Mouse (Mus musculus): Measurements from ENCODE around the gene Adrm1. TPM values are rescaled to one million over a fixed set of nuclear protein-coding genes. Genes with fewer than 3 reads are reported as not detected.

Gene Adrm1
- polyA plus RNA-seq, 1 experiment, result 62.1 TPM

GRCm38 (mm10) chr2:180214352-180214978 lies 43.2 kb downstream of the Adrm1 start:
- peaks cover 4% of the 10 kb centered on the region; the same call in 1 of the 2 replicates for H3K4me1 ChIP-seq (ENCODE audit: control insufficient read depth, insufficient read depth, low read length)
- H3K4me3 ChIP-seq (ENCODE audit: insufficient read depth, low read length), result no peak overlapping the region
- TF ChIP-seq CTCF (IDR thresholded peaks at IDR 0.05; ENCODE audit: low read depth, low read length) (no peak), POLR2A (IDR thresholded peaks at IDR 0.05; ENCODE audit: borderline replicate concordance, low read depth, low read length) (no peak)
- H3K27ac ChIP-seq (ENCODE audit: insufficient read depth, low read depth, low read length), result no peak overlapping the region

- Histone ChIP-seq H3K27ac (ENCODE audit: insufficient read depth, low read depth, low read length) (no peak overlapping the region), H3K4me3 (ENCODE audit: insufficient read depth, low read length) (no peak overlapping the region), H3K4me1 (ENCODE audit: control insufficient read depth, insufficient read depth, low read length) (peaks cover 4% of the 10 kb centered on the region; the same call in 1 of the 2 replicates)
- no peak for TF ChIP-seq POLR2A (IDR thresholded peaks at IDR 0.05; ENCODE audit: borderline replicate concordance, low read depth, low read length)
- TF ChIP-seq CTCF (IDR thresholded peaks at IDR 0.05; ENCODE audit: low read depth, low read length), result no peak
These were observed 43.8 kb downstream of the Adrm1 start for GRCm38 (mm10) chr2:180215011-180215461.

- peaks cover 4% of the 10 kb centered on the region; the same call in 1 of the 2 replicates for H3K4me1 ChIP-seq (ENCODE audit: control insufficient read depth, insufficient read depth, low read length)
- no peak for TF ChIP-seq CTCF (IDR thresholded peaks at IDR 0.05; ENCODE audit: low read depth, low read length)
- H3K4me3 ChIP-seq (ENCODE audit: insufficient read depth, low read length), result no peak overlapping the region
- H3K27ac ChIP-seq (ENCODE audit: insufficient read depth, low read depth, low read length), result no peak overlapping the region
These were observed 44.7 kb downstream of the Adrm1 start for GRCm38 (mm10) chr2:180215951-180216350.

GRCm38 (mm10) chr2:180216921-180217320 lies 45.6 kb downstream of the Adrm1 start:
- Histone ChIP-seq H3K27ac (ENCODE audit: insufficient read depth, low read depth, low read length) (no peak overlapping the region), H3K4me3 (ENCODE audit: insufficient read depth, low read length) (no peak overlapping the region), H3K4me1 (ENCODE audit: control insufficient read depth, insufficient read depth, low read length) (peaks cover 4% of the 10 kb centered on the region; the same call in 1 of the 2 replicates)
- no peak for TF ChIP-seq CTCF (IDR thresholded peaks at IDR 0.05; ENCODE audit: low read depth, low read length)

- no peak overlapping the region for H3K4me3 ChIP-seq (ENCODE audit: insufficient read depth, low read length)
- no peak for TF ChIP-seq CTCF (IDR thresholded peaks at IDR 0.05; ENCODE audit: low read depth, low read length)
- TF ChIP-seq POLR2A (IDR thresholded peaks at IDR 0.05; ENCODE audit: borderline replicate concordance, low read depth, low read length), result no peak
- H3K4me1 ChIP-seq (ENCODE audit: control insufficient read depth, insufficient read depth, low read length), result peaks cover 4% of the 10 kb centered on the region; the same call in 1 of the 2 replicates
- no peak overlapping the region for H3K27ac ChIP-seq (ENCODE audit: insufficient read depth, low read depth, low read length)
These were observed 46.3 kb downstream of the Adrm1 start for GRCm38 (mm10) chr2:180217587-180217986.

GRCm38 (mm10) chr2:180218241-180218640 lies 47.0 kb downstream of the Adrm1 start:
- Histone ChIP-seq H3K4me1 (ENCODE audit: control insufficient read depth, insufficient read depth, low read length) (peaks cover 4% of the 10 kb centered on the region; the same call in 1 of the 2 replicates), H3K27ac (ENCODE audit: insufficient read depth, low read depth, low read length) (no peak overlapping the region), H3K4me3 (ENCODE audit: insufficient read depth, low read length) (no peak overlapping the region)
- TF ChIP-seq POLR2A (IDR thresholded peaks at IDR 0.05; ENCODE audit: borderline replicate concordance, low read depth, low read length), result no peak

GRCm38 (mm10) chr2:180218677-180219076 lies 47.4 kb downstream of the Adrm1 start:
- no peak overlapping the region for H3K27ac ChIP-seq (ENCODE audit: insufficient read depth, low read depth, low read length)
- TF ChIP-seq CTCF (IDR thresholded peaks at IDR 0.05; ENCODE audit: low read depth, low read length), result no peak
- TF ChIP-seq POLR2A (IDR thresholded peaks at IDR 0.05; ENCODE audit: borderline replicate concordance, low read depth, low read length), result no peak
- peaks cover 4% of the 10 kb centered on the region; the same call in 1 of the 2 replicates for H3K4me1 ChIP-seq (ENCODE audit: control insufficient read depth, insufficient read depth, low read length)
- H3K4me3 ChIP-seq (ENCODE audit: insufficient read depth, low read length), result no peak overlapping the region

GRCm38 (mm10) chr2:180219145-180219943 lies 48.1 kb downstream of the Adrm1 start:
- Histone ChIP-seq H3K4me1 (ENCODE audit: control insufficient read depth, insufficient read depth, low read length) (no peaks in the 10 kb centered on the region), H3K27ac (ENCODE audit: insufficient read depth, low read depth, low read length) (no peak overlapping the region), H3K4me3 (ENCODE audit: insufficient read depth, low read length) (no peak overlapping the region)
- TF ChIP-seq POLR2A (IDR thresholded peaks at IDR 0.05; ENCODE audit: borderline replicate concordance, low read depth, low read length) (no peak), CTCF (IDR thresholded peaks at IDR 0.05; ENCODE audit: low read depth, low read length) (no peak)

- H3K4me1 ChIP-seq (ENCODE audit: control insufficient read depth, insufficient read depth, low read length), result no peaks in the 10 kb centered on the region
- no peak overlapping the region for H3K27ac ChIP-seq (ENCODE audit: insufficient read depth, low read depth, low read length)
- TF ChIP-seq CTCF (IDR thresholded peaks at IDR 0.05; ENCODE audit: low read depth, low read length) (no peak), POLR2A (IDR thresholded peaks at IDR 0.05; ENCODE audit: borderline replicate concordance, low read depth, low read length) (no peak)
- no peak overlapping the region for H3K4me3 ChIP-seq (ENCODE audit: insufficient read depth, low read length)
These were observed 48.9 kb downstream of the Adrm1 start for GRCm38 (mm10) chr2:180220165-180220564.

GRCm38 (mm10) chr2:180221051-180221450 lies 49.8 kb downstream of the Adrm1 start:
- Histone ChIP-seq H3K27ac (ENCODE audit: insufficient read depth, low read depth, low read length) (no peak overlapping the region), H3K4me3 (ENCODE audit: insufficient read depth, low read length) (no peak overlapping the region), H3K4me1 (ENCODE audit: control insufficient read depth, insufficient read depth, low read length) (no peaks in the 10 kb centered on the region; the same call in 1 of the 2 replicates)
- TF ChIP-seq POLR2A (IDR thresholded peaks at IDR 0.05; ENCODE audit: borderline replicate concordance, low read depth, low read length), result no peak
- TF ChIP-seq CTCF (IDR thresholded peaks at IDR 0.05; ENCODE audit: low read depth, low read length), result no peak
